Mouse (Mus musculus) NIH3T3 (cell line): ENCODE results near the gene Elp1.

Experiments used
- DNase-seq: peaks from one replicate; pipeline ENCODE4 v3.0.0-alpha.2; 2012; ENCODE audit warnings: low read depth

Gene Elp1

GRCm38 (mm10) chr4:56702234-56702633 lies 99.9 kb downstream of the Elp1 start:
- no peak for DNase-seq
